Mouse (Mus musculus): ENCODE measurements around the gene Kpnb1. TPM values are rescaled to one million over a fixed set of nuclear protein-coding genes. Genes with fewer than 3 reads are reported as not detected.
A peak's percentile ranks its signal among the peaks of the same experiment; 100 is the strongest.
"Not testable (repeated sequence)": the region's sequence is repeated elsewhere in the genome, so short reads cannot be mapped to it uniquely, and the experiment has no call there.

The Kpnb1 gene
- total RNA-seq (2021): 100 to 1,000 TPM; 114 to 119 TPM

GRCm38 (mm10) chr11:97187764-97188642 is at the start of gene Kpnb1:
Kpnb1 (minus strand) TSS chr11:97187881.
- peak; percentile 99 to 100 for DNase-seq (ENCODE audit: low spot score in 2 of 2)
- intact Hi-C loops (cut with DNase I): loop anchor here (5.0 kb wide), 1 partner anchor 129 kb away; the partner anchor contains the start of gene Mrpl45

- DNase-seq (ENCODE audit: low spot score in 2 of 2): no peak
- intact Hi-C loops (cut with DNase I): no loop called here
Observed at GRCm38 (mm10) chr11:97232436-97232835, 44.8 kb upstream of the Kpnb1 start.

GRCm38 (mm10) chr11:97229396-97229795 is 41.7 kb upstream of the Kpnb1 start:
- intact Hi-C loops (cut with DNase I): no loop called here
- no peak for DNase-seq (ENCODE audit: low spot score in 2 of 2)

- no peak for DNase-seq (ENCODE audit: low spot score in 2 of 2)
- intact Hi-C loops (cut with DNase I): no loop called here
Observed at GRCm38 (mm10) chr11:97228985-97229384, 41.3 kb upstream of the Kpnb1 start.

- intact Hi-C loops (cut with DNase I): no loop called here
Observed at GRCm38 (mm10) chr11:97226131-97226530, 38.5 kb upstream of the Kpnb1 start.

GRCm38 (mm10) chr11:97223485-97223884 is 35.8 kb upstream of the Kpnb1 start:
- intact Hi-C loops (cut with DNase I): no loop called here
- no peak for DNase-seq (ENCODE audit: low spot score in 2 of 2)

More at GRCm38 (mm10) chr11:97226131-97226530, 38.5 kb upstream of the Kpnb1 start:
- DNase-seq (ENCODE audit: low spot score in 2 of 2): no peak

GRCm38 (mm10) chr11:97221611-97222010 is 33.9 kb upstream of the Kpnb1 start:
- intact Hi-C loops (cut with DNase I): no loop called here
- no peak for DNase-seq (ENCODE audit: low spot score in 2 of 2)

- no peak for DNase-seq (ENCODE audit: low spot score in 2 of 2)
- intact Hi-C loops (cut with DNase I): no loop called here
Observed at GRCm38 (mm10) chr11:97220211-97220610, 32.5 kb upstream of the Kpnb1 start.

- intact Hi-C loops (cut with DNase I): no loop called here
- no peak for DNase-seq (ENCODE audit: low spot score in 2 of 2)
Observed at GRCm38 (mm10) chr11:97214411-97214810, 26.7 kb upstream of the Kpnb1 start.

GRCm38 (mm10) chr11:97210728-97211400 is 23.2 kb upstream of the Kpnb1 start:
- intact Hi-C loops (cut with DNase I): no loop called here
- no peak for DNase-seq (ENCODE audit: low spot score in 2 of 2)

GRCm38 (mm10) chr11:97207011-97207422 is 19.3 kb upstream of the Kpnb1 start:
- DNase-seq (ENCODE audit: low spot score in 2 of 2): peak; percentile 66 to 71
- intact Hi-C loops (cut with DNase I): loop anchor here (5.0 kb wide), 1 partner anchor 75 kb away; the partner anchor contains the start of gene Npepps

GRCm38 (mm10) chr11:97199519-97199918 is 11.8 kb upstream of the Kpnb1 start:
- intact Hi-C loops (cut with DNase I): no loop called here
- DNase-seq (ENCODE audit: low spot score in 2 of 2): no peak

GRCm38 (mm10) chr11:97198601-97199000 is 10.9 kb upstream of the Kpnb1 start:
- intact Hi-C loops (cut with DNase I): no loop called here

GRCm38 (mm10) chr11:97197021-97197420 is 9.3 kb upstream of the Kpnb1 start:
- no peak for DNase-seq (ENCODE audit: low spot score in 2 of 2)
- intact Hi-C loops (cut with DNase I): no loop called here

More at GRCm38 (mm10) chr11:97198601-97199000, 10.9 kb upstream of the Kpnb1 start:
- no peak for DNase-seq (ENCODE audit: low spot score in 2 of 2)

GRCm38 (mm10) chr11:97196541-97196940 is 8.9 kb upstream of the Kpnb1 start:
- intact Hi-C loops (cut with DNase I): no loop called here
- DNase-seq (ENCODE audit: low spot score in 2 of 2): no peak

GRCm38 (mm10) chr11:97192621-97192951 is 4.9 kb upstream of the Kpnb1 start:
- intact Hi-C loops (cut with DNase I): no loop called here
- DNase-seq (ENCODE audit: low spot score in 2 of 2): no peak

GRCm38 (mm10) chr11:97191915-97192620 is 4.4 kb upstream of the Kpnb1 start:
- intact Hi-C loops (cut with DNase I): no loop called here
- DNase-seq (ENCODE audit: low spot score in 2 of 2): no peak

- intact Hi-C loops (cut with DNase I): no loop called here
- DNase-seq (ENCODE audit: low spot score in 2 of 2): no peak
Observed at GRCm38 (mm10) chr11:97190992-97191391, 3.3 kb upstream of the Kpnb1 start.

GRCm38 (mm10) chr11:97189645-97190044 is 2.0 kb upstream of the Kpnb1 start:
- DNase-seq (ENCODE audit: low spot score in 2 of 2): not testable (repeated sequence)
- intact Hi-C loops (cut with DNase I): loop anchor here (5.0 kb wide), 1 partner anchor 128 kb away; the partner anchor contains the start of gene Mrpl45

- DNase-seq (ENCODE audit: low spot score in 2 of 2): no peak
- intact Hi-C loops (cut with DNase I): loop anchor here (5.0 kb wide), 1 partner anchor 128 kb away; the partner anchor contains the start of gene Mrpl45
Observed at GRCm38 (mm10) chr11:97189231-97189630, 1.6 kb upstream of the Kpnb1 start.
